Mouse (Mus musculus) skeletal muscle tissue, postnatal 0 days (tissue): ENCODE measurements around the gene Ces1h. TPM values are rescaled to one million over a fixed set of nuclear protein-coding genes. Genes with fewer than 3 reads are reported as not detected.

ENCODE experiments used
- polyA plus RNA-seq: library from polyadenylated mRNA; unstranded; fragments of >200 nt; fragmentation: Nextera tagmentation; extraction: Ambion mirVana; gene quantifications from 2 replicates; pipeline ENCODE4 v1.2.1, GENCODE M21; 2015

The Ces1h gene
- polyA plus RNA-seq: not detected in 2 replicates

DNA sequence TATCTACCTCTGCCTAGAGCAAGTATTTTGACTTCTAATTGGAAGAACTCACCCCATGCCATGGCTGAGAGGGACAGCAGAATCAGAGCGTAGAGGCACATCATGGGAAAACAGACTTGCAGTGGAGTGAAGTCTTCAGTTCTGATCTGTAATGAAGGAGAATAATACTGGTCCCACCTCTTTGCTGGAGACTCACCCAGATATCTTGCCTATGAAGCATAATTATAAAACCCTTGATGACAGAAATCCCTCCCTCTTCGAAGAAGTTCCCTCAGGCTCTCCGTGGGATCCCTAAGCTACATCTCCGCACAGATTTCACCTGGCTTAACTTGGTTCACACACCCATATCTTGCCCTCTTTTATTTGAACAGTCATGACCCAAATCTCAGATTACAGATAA, at the start of gene Ces1h:
Gene Ces1h, minus strand, starts transcription at position 101 of the 400 bp plus-strand sequence.

DNA sequence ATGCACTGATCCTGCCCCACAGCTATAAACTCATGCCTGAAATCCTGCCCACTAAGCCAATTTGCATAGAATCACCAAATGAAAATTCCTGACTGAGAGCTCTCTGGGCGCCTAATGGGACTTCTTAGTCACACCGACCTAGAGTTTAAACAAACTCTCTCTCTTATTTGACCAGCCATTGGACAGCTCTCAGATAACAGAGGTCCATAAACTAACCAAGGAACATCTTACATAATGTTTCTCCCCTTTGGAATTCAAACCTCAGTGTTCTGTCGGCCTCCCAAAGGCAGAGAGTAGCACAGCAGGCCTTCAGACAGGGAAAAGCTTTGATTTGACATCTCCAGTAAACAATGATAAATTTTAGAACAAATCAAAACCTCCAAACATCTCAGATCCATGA, 42.3 kb downstream of the Ces1h start, which contains the start of gene Ces1g:
Gene Ces1g, minus strand, starts transcription at position 102 of the 400 bp plus-strand sequence.

Other genes with a start within 250 kb of the Ces1h start
- gene Ces1c, start 248.4 kb downstream of the Ces1h start, polyA plus RNA-seq: not detected in 2 replicates
- gene Ces1d, start 181.9 kb downstream of the Ces1h start, polyA plus RNA-seq: 0.29 and 4.2 TPM in 2 replicates
- gene Ces1e, start 150.1 kb downstream of the Ces1h start, polyA plus RNA-seq: not detected in 2 replicates
- gene Ces1f, start 100.0 kb downstream of the Ces1h start, polyA plus RNA-seq: 6.5 TPM in 1 of 2 replicates, not detected in the other
- not detected in 2 replicates for gene Ces1g, start 42.4 kb downstream of the Ces1h start, polyA plus RNA-seq
- gene Ces5a, start 156.1 kb upstream of the Ces1h start, polyA plus RNA-seq: 0.74 and 1.7 TPM in 2 replicates